11 mouse cellular contexts compared by ENCODE assay signal in genomic region chr11:32027474-32028342, GRCm38 (mm10). TPM values are rescaled to one million over a fixed set of nuclear protein-coding genes. Genes with fewer than 3 reads are reported as not detected.
DNase-seq lines count a peak whose midpoint lies in the region; ATAC-seq and TF ChIP-seq lines count a peak whose summit lies in the region.
"Had no signal": no experiment of that assay in that cellular context is flagged by ENCODE, and none has a peak within 500 bp of the region (broad histone marks: within the 10 kb centered on the region; RNA-seq: fewer than 3 reads in every experiment).

No protein-coding gene starts in this region.

- peak overlapping the region; percentile 28; the same call in 1 of the 2 replicates for H3K9ac ChIP-seq in forebrain, embryonic 15.5 days (replicated peaks)
- H3K9ac ChIP-seq: lung, embryonic 15.5 days had no signal

- ATAC-seq in forebrain, embryonic 15.5 days (replicated peaks): peak; percentile 94

- DNase-seq in left cerebral cortex, adult 11 months (ENCODE audit: low spot score): peak; percentile 73
- no peak for DNase-seq in left cerebral cortex, postnatal 4 days
- DNase-seq in left cerebral cortex, postnatal 36 days (ENCODE audit: low spot score in 2 of 2): peak; percentile 46 to 55
- DNase-seq in right cerebral cortex, postnatal 10 days (ENCODE audit: low spot score in 2 of 2): peak; percentile 68 to 90
- DNase-seq in kidney, adult 18-20 months: no peak
- DNase-seq in lung, adult 2 months: no peak
- no peak for DNase-seq in cerebellum, postnatal 25 days

- no peak for TF ChIP-seq POLR2A in lung, adult 2 months (IDR thresholded peaks at IDR 0.05; ENCODE audit: borderline replicate concordance, extremely low read depth, low read depth, low read length)

- 0 out of 2 replicates have a peak overlapping the region, but pooled peaks have one; percentile 6 for H3K4me3 ChIP-seq in forebrain, embryonic 15.5 days
- no peak overlapping the region for H3K4me3 ChIP-seq in lung, adult 2 months (replicated peaks; ENCODE audit: extremely low read depth, low read depth, low read length)
- H3K4me3 ChIP-seq: lung, embryonic 15.5 days had no signal

- 26% methylated on average over 7 of the region's 7 CpGs for WGBS in forebrain, embryonic 15.5 days
- 70% methylated on average over 7 of the region's 7 CpGs for WGBS in lung, adult 2 months

- H3K4me2 ChIP-seq in forebrain, embryonic 15.5 days (replicated peaks): peak overlapping the region; percentile 38
- H3K4me2 ChIP-seq: heart, embryonic 11.5 days; lung, embryonic 15.5 days had no signal

- H3K27me3 ChIP-seq in forebrain, embryonic 15.5 days: no peaks in the 10 kb centered on the region
- H3K27me3 ChIP-seq: CH12.LX; lung, embryonic 15.5 days had no signal

- no peaks in the 10 kb centered on the region for H3K9me3 ChIP-seq in forebrain, embryonic 15.5 days
- H3K9me3 ChIP-seq: lung, embryonic 15.5 days had no signal

- peaks cover 84% of the 10 kb centered on the region for H3K4me1 ChIP-seq in forebrain, embryonic 15.5 days
- no peaks in the 10 kb centered on the region for H3K4me1 ChIP-seq in lung, adult 2 months (ENCODE audit: control insufficient read depth, insufficient read depth, low read length)

- intact Hi-C loops in left cerebral cortex, postnatal 4 days (cut with DNase I): no loop called here
- intact Hi-C loops in left cerebral cortex, postnatal 36 days (cut with DNase I): no loop called here

- no peak for TF ChIP-seq CTCF in lung, adult 2 months (IDR thresholded peaks at IDR 0.05; ENCODE audit: insufficient read depth, low read length)

- peak overlapping the region; percentile 95 for H3K27ac ChIP-seq in forebrain, embryonic 15.5 days (replicated peaks)
- H3K27ac ChIP-seq: lung, embryonic 15.5 days had no signal

- H3K36me3 ChIP-seq in forebrain, embryonic 15.5 days: peaks cover 22% of the 10 kb centered on the region
- H3K36me3 ChIP-seq: lung, embryonic 15.5 days had no signal

RNA-seq across cellular contexts. Expression of gene Nsg2, which starts 27.4 kb away (rescaled TPM):
- total RNA-seq in left cerebral cortex, postnatal 4 days (2021): 1,000 to 10,000 TPM in 1 of 2 experiments, 100 to 1,000 TPM in 1; 972 to 1,023 TPM
- 677 and 717 TPM in 2 replicates for polyA plus RNA-seq in forebrain, embryonic 15.5 days (2015; fragmentation: Nextera tagmentation; extraction: Ambion mirVana)
- total RNA-seq in left cerebral cortex, postnatal 36 days (2021): 100 to 1,000 TPM; 603 to 618 TPM
- polyA plus RNA-seq in lung, adult 2 months (2012; rRNA removed): 1.2 and 1.7 TPM in 2 replicates

Comparison
In these comparisons a context has a peak if more than half of its experiments do, and no peak if none do; other contexts are left out.
1. DNase-seq: peak in left cerebral cortex, adult 11 months (single experiment), left cerebral cortex, postnatal 36 days (2 of 2) and right cerebral cortex, postnatal 10 days (2 of 2); none in left cerebral cortex, postnatal 4 days (single experiment), kidney, adult 18-20 months (single experiment), lung, adult 2 months (single experiment) and cerebellum, postnatal 25 days (0 of 2).